Mouse (Mus musculus): ENCODE data around the gene Kcnk10. TPM values are rescaled to one million over a fixed set of nuclear protein-coding genes. Genes with fewer than 3 reads are reported as not detected.
"Not testable (repeated sequence)": the region's sequence is repeated elsewhere in the genome, so short reads cannot be mapped to it uniquely, and the experiment has no call there.

Kcnk10 gene
- 1.5 and 1.6 TPM in 2 replicates for polyA plus RNA-seq (2015; fragmentation: Nextera tagmentation; extraction: Ambion mirVana)

DNA sequence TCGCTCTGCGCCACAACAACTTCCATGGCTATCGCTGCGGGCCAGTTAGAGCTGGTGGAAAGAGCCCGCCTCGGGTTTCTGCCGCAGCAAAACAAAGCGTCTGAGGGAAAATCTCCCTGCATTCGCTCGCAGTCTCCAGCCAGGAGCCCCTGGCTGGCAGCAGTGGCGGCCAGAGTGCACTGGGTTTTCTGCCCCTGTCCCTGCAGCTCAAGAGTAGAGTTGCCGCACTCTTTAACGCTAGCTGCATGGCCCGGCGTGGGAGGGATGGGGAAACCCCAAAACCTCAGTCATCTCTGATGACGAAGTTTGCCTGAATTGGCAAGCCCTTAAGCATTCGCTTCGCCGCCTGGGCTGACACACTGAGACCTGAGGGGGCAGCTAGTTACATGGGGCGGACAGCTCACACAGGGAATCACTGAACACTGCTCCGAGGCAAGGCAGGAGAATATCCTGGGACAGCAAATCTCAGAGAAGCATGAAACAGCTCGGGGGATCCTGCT, at the start of gene Kcnk10:
Kcnk10 (minus strand) TSS at position 450 of the 500 bp plus-strand sequence.
- H3K4me1 ChIP-seq = no peaks in the 10 kb centered on the region
- peak within 1 kb of the TSS; percentile 29 for H3K4me2 ChIP-seq
- peaks cover 51% of the 10 kb centered on the region for H3K27me3 ChIP-seq (replicated peaks)
- no peak within 1 kb of the TSS for H3K9ac ChIP-seq
- no peaks in the 10 kb centered on the region for H3K36me3 ChIP-seq
- H3K27ac ChIP-seq = no peak within 1 kb of the TSS
- under 1% methylated on average over 22 of the region's 22 CpGs for WGBS
- H3K9me3 ChIP-seq = no peaks in the 10 kb centered on the region
- ATAC-seq (ENCODE audit: insufficient read depth, low FRiP score, low read depth) = no peak
- H3K4me3 ChIP-seq (replicated peaks) = peak within 1 kb of the TSS; percentile 8; the same call in 1 of the 2 replicates

- H3K9ac ChIP-seq = peak within 1 kb of the TSS; percentile 39; the same call in 1 of the 2 replicates
- no peaks in the 10 kb centered on the region for H3K27me3 ChIP-seq (replicated peaks)
- WGBS = 2% methylated on average over 32 of the region's 32 CpGs
- H3K4me2 ChIP-seq = peak within 1 kb of the TSS; percentile 71
- ATAC-seq (ENCODE audit: insufficient read depth, low FRiP score, low read depth) = peak; percentile 94
- H3K36me3 ChIP-seq = no peaks in the 10 kb centered on the region
- H3K4me1 ChIP-seq = 0 out of 2 replicates have a peak, but pooled peaks cover 3% of the 10 kb centered on the region
- H3K9me3 ChIP-seq = no peaks in the 10 kb centered on the region
- H3K27ac ChIP-seq = no peak within 1 kb of the TSS
- H3K4me3 ChIP-seq (replicated peaks) = peak within 1 kb of the TSS; percentile 87
Measured at GRCm38 (mm10) chr12:98627392-98628259, 49.5 kb upstream of the Kcnk10 start, which contains the start of gene Spata7. Gene Spata7 (plus strand): TSS chr12:98628157.

- not testable (repeated sequence) for H3K36me3 ChIP-seq; ATAC-seq (ENCODE audit: insufficient read depth, low FRiP score, low read depth); H3K9me3 ChIP-seq; H3K4me2 ChIP-seq; H3K27ac ChIP-seq; H3K4me1 ChIP-seq; H3K27me3 ChIP-seq (replicated peaks); H3K4me3 ChIP-seq (replicated peaks); H3K9ac ChIP-seq
- 90% methylated on average over 10 of the region's 10 CpGs for whole genome bisulfite sequencing
Measured at GRCm38 (mm10) chr12:98623266-98623665, 45.2 kb upstream of the Kcnk10 start.

- not testable (repeated sequence) for H3K4me3 ChIP-seq (replicated peaks); H3K27me3 ChIP-seq (replicated peaks); H3K9ac ChIP-seq; H3K4me2 ChIP-seq; H3K36me3 ChIP-seq; ATAC-seq (ENCODE audit: insufficient read depth, low FRiP score, low read depth); H3K4me1 ChIP-seq; H3K27ac ChIP-seq; H3K9me3 ChIP-seq
- WGBS = 46% methylated on average over 6 of the region's 6 CpGs
Measured at GRCm38 (mm10) chr12:98620922-98621321, 42.8 kb upstream of the Kcnk10 start.

DNA sequence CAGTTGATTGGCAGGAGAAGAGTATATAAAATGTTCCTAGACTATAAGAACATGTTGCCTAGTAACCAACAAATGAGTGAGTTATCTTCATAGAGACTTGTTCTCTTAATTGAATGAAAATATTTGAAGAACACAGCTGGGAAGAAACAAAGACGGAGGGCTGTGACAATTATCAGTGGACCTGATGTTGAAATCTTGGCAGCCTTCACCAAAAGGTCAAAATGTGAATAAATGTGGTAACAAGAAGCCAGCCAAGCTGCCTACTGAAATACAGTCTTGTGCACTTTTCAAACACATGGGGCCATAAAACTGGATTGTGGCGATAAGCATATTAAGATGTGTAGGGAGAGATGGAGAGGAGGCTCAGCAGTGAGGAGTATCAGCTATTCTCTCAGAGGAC, 41.4 kb upstream of the Kcnk10 start:
- Histone ChIP-seq H3K4me1 (no peaks in the 10 kb centered on the region), H3K9me3 (no peaks in the 10 kb centered on the region), H3K27me3 (replicated peaks) (no peaks in the 10 kb centered on the region), H3K36me3 (no peaks in the 10 kb centered on the region), H3K27ac (no peak overlapping the region), H3K4me3 (replicated peaks) (no peak overlapping the region), H3K9ac (no peak overlapping the region), H3K4me2 (no peak overlapping the region)
- 64% methylated on average over 2 of the region's 2 CpGs for WGBS
- ATAC-seq (ENCODE audit: insufficient read depth, low FRiP score, low read depth) = no peak

GRCm38 (mm10) chr12:98615746-98616145, 37.6 kb upstream of the Kcnk10 start:
- H3K4me3 ChIP-seq (replicated peaks) = no peak overlapping the region
- H3K27ac ChIP-seq = no peak overlapping the region
- ATAC-seq (ENCODE audit: insufficient read depth, low FRiP score, low read depth) = no peak
- H3K9me3 ChIP-seq = no peaks in the 10 kb centered on the region
- no peaks in the 10 kb centered on the region for H3K4me1 ChIP-seq
- H3K9ac ChIP-seq = no peak overlapping the region
- 40% methylated on average over 5 of the region's 5 CpGs for WGBS
- no peaks in the 10 kb centered on the region for H3K27me3 ChIP-seq (replicated peaks)
- no peak overlapping the region for H3K4me2 ChIP-seq
- no peaks in the 10 kb centered on the region for H3K36me3 ChIP-seq

DNA sequence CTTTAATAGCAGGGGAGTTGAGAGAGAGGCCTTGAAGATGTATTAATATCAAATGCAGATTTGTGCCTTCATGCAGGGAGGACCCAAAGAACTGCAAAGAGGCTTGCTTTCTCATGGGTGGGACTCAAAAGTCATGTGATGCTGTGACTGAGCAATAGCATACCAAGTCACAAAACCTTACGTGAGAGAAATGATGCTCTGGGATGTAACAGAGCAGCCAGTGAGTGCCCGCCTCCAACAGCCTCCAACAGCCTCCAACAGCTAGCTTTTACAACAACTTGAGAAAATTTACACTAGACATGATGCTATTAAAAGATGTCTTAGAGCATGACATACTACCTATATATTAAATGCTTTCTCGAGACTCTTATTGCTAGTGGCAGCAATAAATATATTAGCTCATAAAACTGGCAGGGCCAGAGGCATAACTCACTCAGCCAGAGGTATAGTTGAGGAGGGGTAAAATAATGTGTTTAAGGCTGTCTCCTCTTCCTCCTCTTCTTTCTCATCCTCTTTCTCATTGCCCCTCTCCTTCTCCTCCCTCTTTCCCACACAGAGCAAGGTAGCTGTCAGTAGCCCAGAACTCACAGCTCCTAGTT, 36.9 kb upstream of the Kcnk10 start:
- H3K27me3 ChIP-seq (replicated peaks) = no peaks in the 10 kb centered on the region
- H3K9ac ChIP-seq = no peak overlapping the region
- H3K27ac ChIP-seq = no peak overlapping the region
- H3K4me1 ChIP-seq = no peaks in the 10 kb centered on the region
- H3K4me2 ChIP-seq = no peak overlapping the region
- no peak overlapping the region for H3K4me3 ChIP-seq (replicated peaks)
- ATAC-seq (ENCODE audit: insufficient read depth, low FRiP score, low read depth) = no peak
- 75% methylated on average over 3 of the region's 3 CpGs for WGBS
- no peaks in the 10 kb centered on the region for H3K9me3 ChIP-seq
- H3K36me3 ChIP-seq = no peaks in the 10 kb centered on the region

- no peak for ATAC-seq (ENCODE audit: insufficient read depth, low FRiP score, low read depth)
- no peaks in the 10 kb centered on the region for H3K4me1 ChIP-seq
- no peak overlapping the region for H3K4me2 ChIP-seq
- no peak overlapping the region for H3K9ac ChIP-seq
- no peaks in the 10 kb centered on the region for H3K36me3 ChIP-seq
- WGBS = 63% methylated on average over 3 of the region's 3 CpGs
- H3K9me3 ChIP-seq = no peaks in the 10 kb centered on the region
- H3K27ac ChIP-seq = no peak overlapping the region
- H3K27me3 ChIP-seq (replicated peaks) = no peaks in the 10 kb centered on the region
- H3K4me3 ChIP-seq (replicated peaks) = no peak overlapping the region
Measured at GRCm38 (mm10) chr12:98610341-98610740, 32.2 kb upstream of the Kcnk10 start.

DNA sequence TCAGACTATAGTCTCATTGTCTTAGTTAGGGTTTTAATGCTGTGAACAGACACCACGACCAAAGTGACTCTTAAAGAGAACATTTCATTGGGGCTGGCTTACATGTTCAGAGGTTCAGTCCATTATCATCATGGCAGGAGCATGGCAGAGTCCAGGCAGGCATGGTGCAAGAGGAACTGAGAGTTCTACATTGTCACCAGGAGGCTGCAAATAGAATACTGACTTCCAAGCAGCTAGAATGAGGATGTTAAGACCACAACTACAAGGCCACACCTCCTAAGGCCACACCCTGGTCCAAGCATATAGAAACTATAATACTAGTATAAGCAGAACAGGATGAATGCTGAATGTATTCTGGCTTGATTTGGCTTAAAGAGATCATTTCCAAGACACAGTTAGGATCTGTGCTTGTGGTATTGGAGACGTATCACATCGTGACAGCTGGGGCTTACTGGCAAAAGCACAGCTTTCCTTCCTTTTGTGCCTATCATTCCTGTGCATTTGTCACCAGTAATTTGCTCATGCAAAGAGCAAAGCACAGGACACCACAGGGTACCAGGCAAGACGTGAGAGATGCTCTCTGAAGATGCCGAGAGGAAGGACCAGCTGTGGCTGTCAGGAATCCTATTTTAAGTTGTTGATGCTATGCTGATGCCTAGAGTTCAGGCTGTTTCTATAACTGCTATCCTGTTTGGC, 28.6 kb upstream of the Kcnk10 start:
- Histone ChIP-seq H3K27me3 (replicated peaks) (no peaks in the 10 kb centered on the region), H3K4me1 (no peaks in the 10 kb centered on the region), H3K4me3 (replicated peaks) (no peak overlapping the region), H3K9ac (no peak overlapping the region), H3K36me3 (no peaks in the 10 kb centered on the region), H3K9me3 (no peaks in the 10 kb centered on the region), H3K4me2 (no peak overlapping the region), H3K27ac (no peak overlapping the region)
- WGBS = 70% methylated on average over 5 of the region's 5 CpGs
- ATAC-seq (ENCODE audit: insufficient read depth, low FRiP score, low read depth) = no peak

DNA sequence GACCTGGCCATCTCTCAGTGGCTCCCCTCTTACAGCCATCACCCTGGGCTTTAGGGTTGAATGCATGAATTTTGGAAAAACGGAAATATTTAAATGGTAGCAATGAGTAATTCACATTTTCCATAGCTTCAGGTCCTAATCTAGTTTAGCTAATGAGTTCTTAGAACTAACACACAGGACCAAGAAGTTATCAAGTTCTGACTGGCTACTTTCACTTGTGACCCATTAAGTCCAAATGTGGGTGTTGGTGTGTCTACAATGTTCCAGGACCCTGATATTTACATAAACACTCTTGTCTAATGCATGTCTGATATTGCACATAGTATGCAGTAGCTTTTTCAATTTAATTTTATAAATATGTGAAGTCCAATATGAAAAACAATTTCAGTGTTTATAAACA, 27.2 kb upstream of the Kcnk10 start:
- Histone ChIP-seq H3K9ac (no peak overlapping the region), H3K27ac (no peak overlapping the region), H3K4me2 (no peak overlapping the region), H3K27me3 (replicated peaks) (no peaks in the 10 kb centered on the region), H3K36me3 (no peaks in the 10 kb centered on the region), H3K9me3 (no peaks in the 10 kb centered on the region), H3K4me1 (no peaks in the 10 kb centered on the region), H3K4me3 (replicated peaks) (no peak overlapping the region)
- 81% methylated on average over 1 of the region's 1 CpGs for WGBS
- no peak for ATAC-seq (ENCODE audit: insufficient read depth, low FRiP score, low read depth)

DNA sequence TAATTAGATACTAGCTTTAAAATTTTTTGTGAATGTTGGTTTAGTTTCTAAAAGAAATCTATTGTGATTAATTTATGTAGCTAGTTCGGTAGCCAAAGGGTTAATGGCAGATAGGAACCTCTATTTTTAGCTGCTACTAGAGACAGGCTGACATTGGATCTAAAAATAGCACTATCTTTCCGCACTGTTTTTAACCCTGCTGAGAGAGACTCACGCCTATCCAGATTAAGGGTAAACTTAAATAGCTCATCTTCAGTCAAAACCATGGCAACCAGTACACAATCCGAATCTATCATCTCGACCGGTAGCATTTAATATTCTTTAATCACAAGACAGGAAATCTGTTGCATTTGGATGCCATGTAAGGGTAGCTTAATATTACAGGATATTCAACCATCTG, 24.0 kb upstream of the Kcnk10 start:
- Histone ChIP-seq H3K27ac (no peak overlapping the region), H3K9me3 (no peaks in the 10 kb centered on the region), H3K4me3 (replicated peaks) (no peak overlapping the region), H3K36me3 (no peaks in the 10 kb centered on the region), H3K4me1 (no peaks in the 10 kb centered on the region), H3K27me3 (replicated peaks) (no peaks in the 10 kb centered on the region), H3K9ac (no peak overlapping the region), H3K4me2 (no peak overlapping the region)
- WGBS = 27% methylated on average over 6 of the region's 6 CpGs
- no peak for ATAC-seq (ENCODE audit: insufficient read depth, low FRiP score, low read depth)

DNA sequence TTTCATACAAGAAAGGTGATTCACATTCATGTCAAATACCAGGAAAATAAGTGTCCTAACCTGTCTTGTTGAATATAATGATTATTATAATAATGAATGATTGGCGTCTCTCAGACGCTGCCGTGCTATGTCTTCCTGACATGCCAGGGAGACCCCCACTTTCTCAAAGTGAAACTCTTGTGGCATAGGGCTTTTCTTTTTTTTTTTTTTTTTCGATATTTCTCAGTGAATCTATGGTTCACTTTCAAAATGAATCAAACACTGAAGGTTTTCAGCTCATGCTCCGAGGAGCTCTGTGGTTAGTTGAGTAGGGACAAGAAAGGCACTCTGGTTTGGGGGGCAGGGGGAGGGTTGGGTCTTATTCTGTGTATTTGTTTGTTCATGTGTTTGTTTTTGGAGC, 22.8 kb upstream of the Kcnk10 start:
- Histone ChIP-seq H3K36me3 (no peaks in the 10 kb centered on the region), H3K4me1 (no peaks in the 10 kb centered on the region), H3K27ac (no peak overlapping the region), H3K4me2 (no peak overlapping the region), H3K4me3 (replicated peaks) (no peak overlapping the region), H3K9ac (no peak overlapping the region), H3K27me3 (replicated peaks) (no peaks in the 10 kb centered on the region), H3K9me3 (no peaks in the 10 kb centered on the region)
- 82% methylated on average over 5 of the region's 5 CpGs for WGBS
- no peak for ATAC-seq (ENCODE audit: insufficient read depth, low FRiP score, low read depth)
